ENCODE assay signal across 8 mouse cellular contexts in genomic region chr7:139389213-139389761, GRCm38 (mm10). TPM values are rescaled to one million over a fixed set of nuclear protein-coding genes. Genes with fewer than 3 reads are reported as not detected.
DNase-seq lines count a peak whose midpoint lies in the region; ATAC-seq and TF ChIP-seq lines count a peak whose summit lies in the region.

No protein-coding gene starts in this region.

- peaks cover 21% of the 10 kb centered on the region for H3K4me1 ChIP-seq in lung, adult 2 months (ENCODE audit: control insufficient read depth, insufficient read depth, low read length)
- H3K4me1 ChIP-seq in heart, embryonic 13.5 days: peaks cover 71% of the 10 kb centered on the region
- peaks cover 37% of the 10 kb centered on the region for H3K4me1 ChIP-seq in limb, embryonic 14.5 days (ENCODE audit: control insufficient read depth, insufficient read depth, low read length)
- H3K4me1 ChIP-seq in neural tube, embryonic 11.5 days (ENCODE audit: control insufficient read depth, insufficient read depth, low read length): no peaks in the 10 kb centered on the region

- 0 out of 2 replicates have a peak, but pooled peaks have one; percentile 6 for TF ChIP-seq CTCF in lung, adult 2 months (IDR thresholded peaks at IDR 0.05; ENCODE audit: insufficient read depth, low read length)
- TF ChIP-seq CTCF in brain, embryonic 14.5 days (IDR thresholded peaks at IDR 0.05; ENCODE audit: borderline replicate concordance, extremely low read depth, insufficient read depth, insufficient read length): no peak

- peak overlapping the region; percentile 80 for H3K4me2 ChIP-seq in heart, embryonic 13.5 days
- peak overlapping the region; percentile 58 for H3K4me2 ChIP-seq in limb, embryonic 14.5 days (replicated peaks; ENCODE audit: low read depth, low read length, severe bottlenecking)
- peak overlapping the region; percentile 81 for H3K4me2 ChIP-seq in neural tube, embryonic 11.5 days (ENCODE audit: low read depth)

- H3K27ac ChIP-seq in heart, embryonic 13.5 days (replicated peaks): peak overlapping the region; percentile 90
- H3K27ac ChIP-seq in limb, embryonic 14.5 days (replicated peaks; ENCODE audit: low read depth, low read length): peak overlapping the region; percentile 78
- H3K27ac ChIP-seq in neural tube, embryonic 11.5 days (ENCODE audit: low read depth, low read length): 0 out of 2 replicates have a peak overlapping the region, but pooled peaks have one; percentile 54

- ATAC-seq in heart, embryonic 13.5 days (ENCODE audit: extremely low read depth, insufficient number of reproducible peaks, low FRiP score, low TSS enrichment): peak; percentile 28
- peak; percentile 5; the same call in 1 of the 2 replicates for ATAC-seq in limb, embryonic 14.5 days (ENCODE audit: low FRiP score, low read depth)
- peak; percentile 62 for ATAC-seq in neural tube, embryonic 11.5 days (ENCODE audit: insufficient read depth, low FRiP score, low TSS enrichment)

- peak overlapping the region; percentile 81 for H3K4me3 ChIP-seq in lung, adult 2 months (replicated peaks; ENCODE audit: extremely low read depth, low read depth, low read length)
- H3K4me3 ChIP-seq in heart, embryonic 13.5 days: peak overlapping the region; percentile 88
- H3K4me3 ChIP-seq in limb, embryonic 14.5 days (replicated peaks; ENCODE audit: low read length): peak overlapping the region; percentile 95
- H3K4me3 ChIP-seq in neural tube, embryonic 11.5 days (ENCODE audit: low read depth, low read length): peak overlapping the region; percentile 85

- peak; percentile 40 for DNase-seq in lung, adult 2 months
- DNase-seq in lung, postnatal 14 days: no peak
- peak; percentile 40 for DNase-seq in brain, embryonic 14.5 days (ENCODE audit: low read depth)
- no peak for DNase-seq in limb, embryonic 14.5 days (ENCODE audit: low spot score)
- no peak for DNase-seq in neural tube, embryonic 11.5 days (ENCODE audit: low spot score)
- no peak for DNase-seq in right cerebral cortex, adult 2 months (ENCODE audit: low spot score in 2 of 2)
- no peak for DNase-seq in left cerebral cortex, postnatal 25 days (ENCODE audit: low spot score in 2 of 2)

- no peak for TF ChIP-seq POLR2A in lung, adult 2 months (IDR thresholded peaks at IDR 0.05; ENCODE audit: borderline replicate concordance, extremely low read depth, low read depth, low read length)
- TF ChIP-seq POLR2A in brain, embryonic 14.5 days (IDR thresholded peaks at IDR 0.05; ENCODE audit: borderline replicate concordance, extremely low read depth, insufficient read depth, insufficient read length, poor library complexity, severe bottlenecking): no peak
- 0 out of 2 replicates have a peak, but pooled peaks have one; percentile 3 for TF ChIP-seq POLR2A in limb, embryonic 14.5 days (IDR thresholded peaks at IDR 0.05; ENCODE audit: borderline replicate concordance, extremely low read depth, insufficient read depth, insufficient read length)

- no peaks in the 10 kb centered on the region for H3K9me3 ChIP-seq in heart, embryonic 13.5 days
- H3K9me3 ChIP-seq in limb, embryonic 14.5 days (ENCODE audit: control insufficient read depth, low read length): no peaks in the 10 kb centered on the region
- H3K9me3 ChIP-seq in neural tube, embryonic 11.5 days (ENCODE audit: control insufficient read depth, low read length): no peaks in the 10 kb centered on the region

- under 1% methylated on average over 52 of the region's 53 CpGs for WGBS in lung, adult 2 months
- WGBS in heart, embryonic 13.5 days: under 1% methylated on average over 53 of the region's 53 CpGs
- WGBS in limb, embryonic 14.5 days: under 1% methylated on average over 34 of the region's 53 CpGs
- under 1% methylated on average over 33 of the region's 53 CpGs for WGBS in neural tube, embryonic 11.5 days

- peak overlapping the region; percentile 100 for H3K9ac ChIP-seq in heart, embryonic 13.5 days
- peak overlapping the region; percentile 96 for H3K9ac ChIP-seq in limb, embryonic 14.5 days (ENCODE audit: low read depth, low read length, severe bottlenecking)
- H3K9ac ChIP-seq in neural tube, embryonic 11.5 days (ENCODE audit: low read length): peak overlapping the region; percentile 84

- intact Hi-C loops in left cerebral cortex, postnatal 25 days (cut with DNase I): loop anchor here (2.0 to 5.0 kb wide), 2 partner anchors 38 to 177 kb away; partner anchors contain the start of genes Lrrc27 and Stk32c

- H3K36me3 ChIP-seq in heart, embryonic 13.5 days: 0 out of 2 replicates have a peak, but pooled peaks cover 4% of the 10 kb centered on the region
- H3K36me3 ChIP-seq in limb, embryonic 14.5 days (ENCODE audit: control insufficient read depth, insufficient read depth, low read length): no peaks in the 10 kb centered on the region
- no peaks in the 10 kb centered on the region for H3K36me3 ChIP-seq in neural tube, embryonic 11.5 days (ENCODE audit: control insufficient read depth, insufficient read depth, low read length)

- no peaks in the 10 kb centered on the region for H3K27me3 ChIP-seq in heart, embryonic 13.5 days (replicated peaks)
- no peaks in the 10 kb centered on the region for H3K27me3 ChIP-seq in limb, embryonic 14.5 days (ENCODE audit: control insufficient read depth, insufficient read depth, low read length)
- H3K27me3 ChIP-seq in neural tube, embryonic 11.5 days (ENCODE audit: control insufficient read depth, insufficient read depth, low read length): no peaks in the 10 kb centered on the region

RNA-seq across cellular contexts. Expression of gene Inpp5a, which starts 0.4 kb away (rescaled TPM):
- polyA plus RNA-seq in lung, adult 2 months (2012; rRNA removed): 52.1 and 61.0 TPM in 2 replicates
- polyA plus RNA-seq in brain, embryonic 14.5 days (2012; rRNA removed): 6.2 and 17.6 TPM in 2 replicates
- polyA plus RNA-seq in heart, embryonic 13.5 days (2015; fragmentation: Nextera tagmentation; extraction: Ambion mirVana): 58.4 and 58.5 TPM in 2 replicates
- polyA plus RNA-seq in limb, embryonic 14.5 days (2012; rRNA removed): 29.0 and 29.9 TPM in 2 replicates
- polyA plus RNA-seq in limb, embryonic 14.5 days (2014; fragmentation: Nextera tagmentation; extraction: Ambion mirVana): 39.5 and 39.7 TPM in 2 replicates
- 27.4 and 28.4 TPM in 2 replicates for polyA plus RNA-seq in neural tube, embryonic 11.5 days (2014; fragmentation: Nextera tagmentation; extraction: Ambion mirVana)
- total RNA-seq in left cerebral cortex, postnatal 25 days (2021): 10 to 100 TPM; 58.5 to 59.2 TPM

Comparison
In these comparisons a context has a peak if more than half of its experiments do, and no peak if none do; other contexts are left out.
1. DNase-seq: peak in lung, adult 2 months (single experiment) and brain, embryonic 14.5 days (single experiment); none in lung, postnatal 14 days (single experiment), limb, embryonic 14.5 days (single experiment), neural tube, embryonic 11.5 days (single experiment), right cerebral cortex, adult 2 months (0 of 2) and left cerebral cortex, postnatal 25 days (0 of 2).
2. ATAC-seq: peak in every context shown above with its lines; median percentile 62 in neural tube, embryonic 11.5 days; 28 in heart, embryonic 13.5 days; 5 in limb, embryonic 14.5 days.
3. Peak in every context shown above with its lines, with median percentiles within 50 percentile points of each other: H3K4me3 ChIP-seq, H3K27ac ChIP-seq, H3K4me2 ChIP-seq and H3K9ac ChIP-seq.